Mouse (Mus musculus): ENCODE data around the gene Ccdc126.

Gene Ccdc126

GRCm38 (mm10) chr6:49343737-49344469 is 24.8 kb downstream of the Ccdc126 start:
- no peak for DNase-seq (ENCODE audit: low spot score in 2 of 2)

- DNase-seq (ENCODE audit: low spot score in 2 of 2), result no peak
These were observed 30.8 kb downstream of the Ccdc126 start for GRCm38 (mm10) chr6:49349826-49350225.

- no peak for DNase-seq (ENCODE audit: low spot score in 2 of 2)
These were observed 35.5 kb downstream of the Ccdc126 start for GRCm38 (mm10) chr6:49354613-49355012.

- DNase-seq (ENCODE audit: low spot score in 2 of 2), result no peak
These were observed 36.1 kb downstream of the Ccdc126 start for GRCm38 (mm10) chr6:49355171-49355570.

DNA sequence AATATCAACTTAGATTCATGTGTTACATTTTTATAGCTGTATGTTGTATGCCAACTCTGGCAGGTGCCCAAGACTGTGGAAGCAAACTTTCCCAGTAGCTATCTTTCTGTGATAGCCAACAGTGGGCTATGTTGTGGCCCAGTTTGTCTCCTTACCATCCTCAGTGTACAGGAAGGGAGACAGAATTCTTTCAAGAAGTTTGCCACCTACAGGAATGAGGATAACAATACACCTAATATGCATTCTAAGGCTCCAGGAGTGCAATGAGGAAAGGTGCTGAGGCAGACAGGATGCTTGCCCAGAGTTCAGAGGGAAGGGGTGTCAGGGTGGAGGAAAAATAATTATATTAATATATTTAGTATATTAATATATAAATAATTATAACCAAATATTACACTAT is 41.3 kb downstream of the Ccdc126 start:
- DNase-seq (ENCODE audit: low spot score in 2 of 2), result no peak

DNA sequence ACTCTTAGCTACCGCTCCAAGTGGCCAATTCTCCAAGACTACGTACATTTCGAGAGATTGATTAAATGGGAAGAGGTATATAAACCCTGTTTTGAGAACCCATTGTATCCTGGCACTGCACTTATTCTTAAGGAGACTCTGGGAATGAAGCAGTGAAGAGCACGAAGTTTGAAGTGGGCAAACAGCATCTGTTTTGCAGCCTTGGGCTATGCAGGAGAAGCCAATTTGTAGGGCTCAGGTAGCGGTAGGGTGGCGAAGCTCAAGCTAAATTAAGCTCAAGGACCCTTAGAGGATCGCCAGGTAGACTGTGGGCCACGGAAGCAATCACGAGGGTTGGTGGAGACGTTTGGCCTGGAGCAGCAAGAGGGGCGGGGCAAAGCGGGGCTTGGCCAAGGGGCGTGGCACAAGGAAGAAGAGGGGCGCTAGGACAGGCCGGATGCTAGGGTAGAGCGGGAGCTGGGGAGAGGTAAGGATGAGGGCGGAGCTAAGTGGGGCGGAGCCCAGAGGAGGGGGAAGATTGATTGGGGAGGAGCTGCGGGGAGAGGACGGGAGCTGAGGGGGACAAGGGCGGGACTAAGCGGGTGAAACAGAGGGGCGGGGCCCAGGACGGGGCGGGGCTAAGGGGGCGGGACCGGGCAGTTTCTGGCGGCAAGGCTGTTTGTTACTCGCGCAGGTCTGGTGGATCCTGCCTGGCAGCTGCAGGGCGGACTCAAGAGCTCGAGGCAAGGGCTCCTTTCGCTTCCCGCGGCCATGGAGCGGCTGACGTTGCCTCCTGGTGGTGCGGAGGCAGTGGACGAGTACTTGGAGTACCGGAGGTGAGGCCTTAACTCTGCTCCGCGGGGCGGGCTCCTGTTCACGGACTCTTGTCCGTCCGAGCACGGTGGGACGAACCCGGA is 48.3 kb downstream of the Ccdc126 start, which contains the start of gene Fam221a:
Fam221a (plus strand) TSS at position 581 of the 896 bp plus-strand sequence.
- peak; percentile 39 to 45 for DNase-seq (ENCODE audit: low spot score in 2 of 2)

- DNase-seq (ENCODE audit: low spot score in 2 of 2), result no peak
These were observed 49.1 kb downstream of the Ccdc126 start for GRCm38 (mm10) chr6:49368212-49368611.

DNA sequence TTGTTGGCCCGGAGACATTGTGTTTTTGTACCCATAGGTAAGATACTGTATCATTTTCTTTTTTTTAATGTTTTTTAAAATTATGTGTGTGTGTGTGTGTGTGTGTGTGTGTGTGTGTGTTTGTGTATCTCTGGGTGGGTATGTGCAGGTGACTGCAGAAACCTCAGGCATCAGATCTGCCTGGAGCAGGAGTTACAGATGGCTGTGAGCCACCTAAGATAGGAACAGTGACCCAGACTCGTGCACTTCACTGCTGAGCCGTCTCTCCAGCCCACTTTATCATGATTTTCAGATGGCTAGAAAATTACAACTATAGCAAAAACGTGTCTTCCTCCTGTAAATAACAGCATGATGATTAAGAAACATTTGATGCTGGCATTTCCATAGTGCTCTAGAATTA is 53.6 kb downstream of the Ccdc126 start:
- no peak for DNase-seq (ENCODE audit: low spot score in 2 of 2)

DNA sequence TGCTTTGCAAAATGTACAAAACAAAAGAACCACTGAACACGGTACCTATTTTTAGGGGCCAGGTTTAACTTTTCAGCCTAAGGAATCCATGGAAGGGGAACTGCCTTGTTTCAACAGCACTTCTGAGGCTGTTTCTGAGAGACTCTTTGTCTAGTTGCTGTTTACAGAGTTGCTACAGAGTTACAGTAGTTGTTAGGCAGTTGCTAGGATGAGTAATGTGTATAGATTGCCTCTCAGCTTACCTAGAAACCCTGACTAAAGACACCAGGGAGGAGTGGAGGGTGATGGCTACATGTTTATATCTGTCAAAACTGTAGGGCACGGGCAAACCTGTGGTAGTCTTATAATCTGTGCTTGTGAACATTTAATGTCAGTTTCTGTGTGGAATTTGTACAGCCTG is 54.9 kb downstream of the Ccdc126 start:
- no peak for DNase-seq (ENCODE audit: low spot score in 2 of 2)

- DNase-seq (ENCODE audit: low spot score in 2 of 2), result no peak
These were observed 59.3 kb downstream of the Ccdc126 start for GRCm38 (mm10) chr6:49378328-49378727.

Data from frontal cortex, postnatal 14 days (tissue).